Mouse (Mus musculus) urinary bladder, postnatal 36 days (tissue): ENCODE measurements at regions not wholly inside any gene's neighbourhood (a gene's known extent, or its start where the extent isn't known, plus 50 kb on each side); places are given as distances from the start of the nearest gene placed in this dataset.

Experiments
- DNase-seq, 2 experiments: peaks; one replicate each; pipeline ENCODE4 v3.0.0; 2022; ENCODE audit warnings: low spot score in 2 of 2, mixed read lengths in 1 of 2

- no peak for DNase-seq
These were observed 529.6 kb upstream of the Gm19410 start for GRCm38 (mm10) chr8:35235815-35236509.

GRCm38 (mm10) chr8:35237279-35237678, 528.3 kb upstream of the Gm19410 start:
- DNase-seq, result no peak

- DNase-seq, result no peak
These were observed 524.7 kb upstream of the Gm19410 start for GRCm38 (mm10) chr8:35240884-35241283.

- no peak for DNase-seq
These were observed 522.0 kb upstream of the Gm19410 start for GRCm38 (mm10) chr8:35243555-35243954.

GRCm38 (mm10) chr8:35249747-35250375, 515.7 kb upstream of the Gm19410 start:
- DNase-seq, result no peak

GRCm38 (mm10) chr8:35250641-35251040, 514.9 kb upstream of the Gm19410 start:
- DNase-seq, result no peak

- no peak for DNase-seq
These were observed 511.6 kb upstream of the Gm19410 start for GRCm38 (mm10) chr8:35253946-35254345.

GRCm38 (mm10) chr8:35255327-35255726, 510.3 kb upstream of the Gm19410 start:
- no peak for DNase-seq

GRCm38 (mm10) chr8:35256958-35257357, 508.6 kb upstream of the Gm19410 start:
- no peak for DNase-seq

- no peak for DNase-seq
These were observed 497.4 kb upstream of the Gm19410 start for GRCm38 (mm10) chr8:35268221-35268620.

- DNase-seq, result no peak
These were observed 496.6 kb upstream of the Gm19410 start for GRCm38 (mm10) chr8:35268986-35269385.

- no peak for DNase-seq
These were observed 489.6 kb upstream of the Gm19410 start for GRCm38 (mm10) chr8:35275972-35276371.

- no peak for DNase-seq
These were observed 489.1 kb upstream of the Gm19410 start for GRCm38 (mm10) chr8:35276460-35276859.

- DNase-seq, result no peak
These were observed 486.6 kb upstream of the Gm19410 start for GRCm38 (mm10) chr8:35278946-35279345.

GRCm38 (mm10) chr8:35280741-35281140, 484.8 kb upstream of the Gm19410 start:
- no peak for DNase-seq

- DNase-seq, result no peak
These were observed 482.2 kb upstream of the Gm19410 start for GRCm38 (mm10) chr8:35283366-35283765.

- DNase-seq, result no peak
These were observed 476.6 kb upstream of the Gm19410 start for GRCm38 (mm10) chr8:35289018-35289417.

GRCm38 (mm10) chr8:35289967-35290366, 475.6 kb upstream of the Gm19410 start:
- DNase-seq, result no peak

GRCm38 (mm10) chr8:35293437-35294126, 472.0 kb upstream of the Gm19410 start:
- DNase-seq, result no peak

- no peak for DNase-seq
These were observed 468.7 kb upstream of the Gm19410 start for GRCm38 (mm10) chr8:35296936-35297335.

GRCm38 (mm10) chr8:35299088-35299487, 466.5 kb upstream of the Gm19410 start:
- no peak for DNase-seq

- no peak for DNase-seq
These were observed 465.2 kb upstream of the Gm19410 start for GRCm38 (mm10) chr8:35300359-35300758.
